Mouse (Mus musculus) gastrocnemius, postnatal 10 days (tissue): ENCODE results near the gene Srbd1. TPM values are rescaled to one million over a fixed set of nuclear protein-coding genes. Genes with fewer than 3 reads are reported as not detected.
A peak's percentile ranks its signal among the peaks of the same experiment; 100 is the strongest.

Experiments used
- DNase-seq: peaks from one replicate; pipeline ENCODE4 v3.0.0; 2021; ENCODE audit warnings: mixed read lengths
- total RNA-seq, 2 experiments: library from RNA; stranded (reverse); gene quantifications; 2 replicates each; pipeline ENCODE4 v1.2.3; 2021

The Srbd1 gene
- total RNA-seq, 2 experiments from 2014 or later = 9.4 to 11.0 TPM

GRCm38 (mm10) chr17:85981869-85982268 is 163.1 kb downstream of the Srbd1 start:
- no peak for DNase-seq

GRCm38 (mm10) chr17:85978876-85979275 is 166.1 kb downstream of the Srbd1 start:
- DNase-seq = no peak

GRCm38 (mm10) chr17:85975077-85975476 is 169.9 kb downstream of the Srbd1 start:
- DNase-seq = no peak

GRCm38 (mm10) chr17:85974591-85974990 is 170.4 kb downstream of the Srbd1 start:
- no peak for DNase-seq

GRCm38 (mm10) chr17:85971120-85971519 is 173.9 kb downstream of the Srbd1 start:
- DNase-seq = no peak

GRCm38 (mm10) chr17:85961653-85962052 is 183.3 kb downstream of the Srbd1 start:
- no peak for DNase-seq

- DNase-seq = no peak
Measured at GRCm38 (mm10) chr17:85951771-85952170, 193.2 kb downstream of the Srbd1 start.

- no peak for DNase-seq
Measured at GRCm38 (mm10) chr17:85949919-85950505, 195.0 kb downstream of the Srbd1 start.

- peak; percentile 61 for DNase-seq
Measured at GRCm38 (mm10) chr17:85948911-85949909, 195.8 kb downstream of the Srbd1 start.

- DNase-seq = no peak
Measured at GRCm38 (mm10) chr17:85944726-85945125, 200.2 kb downstream of the Srbd1 start.

- no peak for DNase-seq
Measured at GRCm38 (mm10) chr17:85943994-85944640, 200.9 kb downstream of the Srbd1 start.

- no peak for DNase-seq
Measured at GRCm38 (mm10) chr17:85943551-85943981, 201.4 kb downstream of the Srbd1 start.

GRCm38 (mm10) chr17:85943071-85943470 is 201.9 kb downstream of the Srbd1 start:
- no peak for DNase-seq

GRCm38 (mm10) chr17:85942123-85942522 is 202.9 kb downstream of the Srbd1 start:
- DNase-seq = no peak

GRCm38 (mm10) chr17:85941141-85941738 is 203.7 kb downstream of the Srbd1 start:
- DNase-seq = no peak

- DNase-seq = no peak
Measured at GRCm38 (mm10) chr17:85937131-85937530, 207.8 kb downstream of the Srbd1 start.

GRCm38 (mm10) chr17:85935268-85935667 is 209.7 kb downstream of the Srbd1 start:
- DNase-seq = no peak

Other genes with a start within 250 kb of the Srbd1 start
- 10 to 100 TPM; 11.3 to 14.0 TPM for gene Prkce, start 22.6 kb upstream of the Srbd1 start, total RNA-seq